Mouse (Mus musculus): ENCODE measurements around the gene Zmynd8. TPM values are rescaled to one million over a fixed set of nuclear protein-coding genes. Genes with fewer than 3 reads are reported as not detected.

Zmynd8 gene
- polyA plus RNA-seq, 1 experiment = 66.4 TPM

GRCm38 (mm10) chr2:165900351-165901126 lies 1.7 kb upstream of the Zmynd8 start:
- TF ChIP-seq CTCF (IDR thresholded peaks at IDR 0.05; ENCODE audit: borderline replicate concordance, insufficient read depth, low read length) = no peak
- no peak for TF ChIP-seq POLR2A (IDR thresholded peaks at IDR 0.05; ENCODE audit: low read depth, low read length)
- H3K4me1 ChIP-seq (ENCODE audit: control insufficient read depth, insufficient read depth, low read length) = 0 out of 2 replicates have a peak, but pooled peaks cover 2% of the 10 kb centered on the region
- no peak overlapping the region for H3K4me3 ChIP-seq (ENCODE audit: insufficient read depth, low read length)
- H3K27ac ChIP-seq (ENCODE audit: insufficient read depth, low read length) = peak overlapping the region; percentile 2; the same call in 1 of the 2 replicates

- no peak overlapping the region for H3K27ac ChIP-seq (ENCODE audit: insufficient read depth, low read length)
- TF ChIP-seq CTCF (IDR thresholded peaks at IDR 0.05; ENCODE audit: borderline replicate concordance, insufficient read depth, low read length) (no peak), POLR2A (IDR thresholded peaks at IDR 0.05; ENCODE audit: low read depth, low read length) (no peak)
- H3K4me1 ChIP-seq (ENCODE audit: control insufficient read depth, insufficient read depth, low read length) = 0 out of 2 replicates have a peak, but pooled peaks cover 2% of the 10 kb centered on the region
- H3K4me3 ChIP-seq (ENCODE audit: insufficient read depth, low read length) = no peak overlapping the region
These were observed 1.1 kb upstream of the Zmynd8 start for GRCm38 (mm10) chr2:165899923-165900322.

DNA sequence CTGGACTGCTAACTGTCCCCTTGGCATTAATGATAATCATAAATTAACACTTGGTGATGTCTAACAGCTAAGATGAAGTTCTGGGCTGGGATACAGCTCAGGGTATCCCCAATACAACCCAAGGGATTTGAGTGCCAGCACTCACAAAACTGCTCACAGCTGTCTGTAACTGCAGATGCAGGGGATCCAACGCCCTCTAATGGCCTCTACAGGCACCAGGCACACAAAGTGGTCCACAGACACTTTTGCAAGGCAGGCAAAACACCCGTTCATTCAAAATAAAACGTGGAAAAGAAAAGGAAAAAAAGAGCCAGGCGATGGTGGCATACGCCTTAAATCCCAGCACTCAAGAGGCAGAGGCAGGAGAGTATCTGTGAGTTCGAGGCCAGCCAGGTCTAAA lies 658 bp upstream of the Zmynd8 start:
- no peak overlapping the region for H3K27ac ChIP-seq (ENCODE audit: insufficient read depth, low read length)
- no peak overlapping the region for H3K4me3 ChIP-seq (ENCODE audit: insufficient read depth, low read length)
- TF ChIP-seq CTCF (IDR thresholded peaks at IDR 0.05; ENCODE audit: borderline replicate concordance, insufficient read depth, low read length) (no peak), POLR2A (IDR thresholded peaks at IDR 0.05; ENCODE audit: low read depth, low read length) (no peak)
- H3K4me1 ChIP-seq (ENCODE audit: control insufficient read depth, insufficient read depth, low read length) = 0 out of 2 replicates have a peak, but pooled peaks cover 2% of the 10 kb centered on the region

- no peak for TF ChIP-seq POLR2A (IDR thresholded peaks at IDR 0.05; ENCODE audit: low read depth, low read length)
- no peak for TF ChIP-seq CTCF (IDR thresholded peaks at IDR 0.05; ENCODE audit: borderline replicate concordance, insufficient read depth, low read length)
- Histone ChIP-seq H3K4me3 (ENCODE audit: insufficient read depth, low read length) (no peak overlapping the region), H3K27ac (ENCODE audit: insufficient read depth, low read length) (no peak overlapping the region), H3K4me1 (ENCODE audit: control insufficient read depth, insufficient read depth, low read length) (0 out of 2 replicates have a peak, but pooled peaks cover 2% of the 10 kb centered on the region)
These were observed 2.6 kb downstream of the Zmynd8 start for GRCm38 (mm10) chr2:165896171-165896570.

DNA sequence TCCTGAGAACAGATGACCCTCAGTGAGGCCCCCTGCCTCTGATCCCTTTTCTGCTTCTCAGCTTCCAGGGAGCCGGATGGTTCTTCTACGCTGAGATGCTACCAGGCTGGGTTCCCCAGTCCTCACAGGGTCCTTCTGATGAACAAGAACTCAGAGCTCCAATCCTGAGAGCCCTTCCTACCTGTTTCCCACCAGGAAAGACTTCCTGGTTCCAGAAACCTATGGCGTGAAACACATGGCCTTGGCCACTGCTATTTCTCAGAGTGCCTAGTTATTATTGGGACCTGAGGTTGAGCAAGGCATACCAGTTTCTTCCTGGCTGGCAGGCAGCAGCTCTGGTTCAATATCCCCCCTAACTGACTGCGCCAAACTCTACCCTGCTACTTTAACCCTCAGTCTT lies 3.1 kb downstream of the Zmynd8 start:
- Histone ChIP-seq H3K4me3 (ENCODE audit: insufficient read depth, low read length) (no peak overlapping the region), H3K4me1 (ENCODE audit: control insufficient read depth, insufficient read depth, low read length) (0 out of 2 replicates have a peak, but pooled peaks cover 2% of the 10 kb centered on the region), H3K27ac (ENCODE audit: insufficient read depth, low read length) (no peak overlapping the region)
- TF ChIP-seq POLR2A (IDR thresholded peaks at IDR 0.05; ENCODE audit: low read depth, low read length) = no peak
- TF ChIP-seq CTCF (IDR thresholded peaks at IDR 0.05; ENCODE audit: borderline replicate concordance, insufficient read depth, low read length) = no peak

- TF ChIP-seq CTCF (IDR thresholded peaks at IDR 0.05; ENCODE audit: borderline replicate concordance, insufficient read depth, low read length) (no peak), POLR2A (IDR thresholded peaks at IDR 0.05; ENCODE audit: low read depth, low read length) (no peak)
- no peaks in the 10 kb centered on the region for H3K4me1 ChIP-seq (ENCODE audit: control insufficient read depth, insufficient read depth, low read length)
- H3K27ac ChIP-seq (ENCODE audit: insufficient read depth, low read length) = no peak overlapping the region
- H3K4me3 ChIP-seq (ENCODE audit: insufficient read depth, low read length) = no peak overlapping the region
These were observed 4.3 kb downstream of the Zmynd8 start for GRCm38 (mm10) chr2:165894533-165894932.

DNA sequence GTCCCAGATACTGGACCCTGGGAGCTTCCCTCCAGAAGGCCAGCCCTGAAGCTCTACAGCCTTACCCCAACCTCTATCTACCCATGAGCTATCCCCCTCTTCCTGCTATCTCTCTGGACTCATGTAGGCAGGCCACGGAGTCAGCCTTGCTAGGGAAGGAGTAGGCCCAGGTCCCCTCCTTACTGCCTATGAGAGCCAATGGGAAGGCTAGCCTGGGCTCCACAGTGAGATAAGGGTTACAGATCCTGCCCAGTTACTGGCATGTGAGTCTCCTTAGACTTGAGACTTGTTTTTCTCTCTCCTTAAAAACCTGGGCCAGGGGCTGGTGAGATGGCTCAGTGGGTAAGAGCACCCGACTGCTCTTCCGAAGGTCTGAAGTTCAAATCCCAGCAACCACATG lies 5.6 kb downstream of the Zmynd8 start:
- no peak overlapping the region for H3K4me3 ChIP-seq (ENCODE audit: insufficient read depth, low read length)
- peaks cover 3% of the 10 kb centered on the region; the same call in 1 of the 2 replicates for H3K4me1 ChIP-seq (ENCODE audit: control insufficient read depth, insufficient read depth, low read length)
- H3K27ac ChIP-seq (ENCODE audit: insufficient read depth, low read length) = no peak overlapping the region
- TF ChIP-seq POLR2A (IDR thresholded peaks at IDR 0.05; ENCODE audit: low read depth, low read length) (no peak), CTCF (IDR thresholded peaks at IDR 0.05; ENCODE audit: borderline replicate concordance, insufficient read depth, low read length) (no peak)

DNA sequence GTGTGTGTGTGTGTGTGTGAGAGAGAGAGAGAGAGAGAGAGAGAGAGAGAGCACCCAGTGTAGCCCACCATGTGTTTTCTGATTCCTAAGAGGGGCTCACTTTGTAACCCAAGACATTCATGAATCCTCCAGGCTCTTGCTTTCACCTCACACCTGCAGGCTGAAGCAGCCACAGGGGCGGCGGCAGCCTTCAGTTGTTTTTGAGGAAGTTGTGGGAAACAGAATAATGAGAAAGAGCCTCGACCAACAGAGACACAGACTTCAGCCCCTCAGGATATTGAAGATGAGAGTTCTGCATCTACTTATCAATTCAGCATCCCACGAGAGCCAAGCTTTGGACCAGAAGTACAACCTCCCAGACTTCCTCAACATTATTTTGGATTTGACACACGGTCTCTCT lies 6.2 kb downstream of the Zmynd8 start:
- H3K27ac ChIP-seq (ENCODE audit: insufficient read depth, low read length) = no peak overlapping the region
- TF ChIP-seq CTCF (IDR thresholded peaks at IDR 0.05; ENCODE audit: borderline replicate concordance, insufficient read depth, low read length) (no peak), POLR2A (IDR thresholded peaks at IDR 0.05; ENCODE audit: low read depth, low read length) (no peak)
- peaks cover 4% of the 10 kb centered on the region; the same call in 1 of the 2 replicates for H3K4me1 ChIP-seq (ENCODE audit: control insufficient read depth, insufficient read depth, low read length)
- no peak overlapping the region for H3K4me3 ChIP-seq (ENCODE audit: insufficient read depth, low read length)

GRCm38 (mm10) chr2:165890401-165890800 lies 8.4 kb downstream of the Zmynd8 start:
- H3K27ac ChIP-seq (ENCODE audit: insufficient read depth, low read length) = no peak overlapping the region

DNA sequence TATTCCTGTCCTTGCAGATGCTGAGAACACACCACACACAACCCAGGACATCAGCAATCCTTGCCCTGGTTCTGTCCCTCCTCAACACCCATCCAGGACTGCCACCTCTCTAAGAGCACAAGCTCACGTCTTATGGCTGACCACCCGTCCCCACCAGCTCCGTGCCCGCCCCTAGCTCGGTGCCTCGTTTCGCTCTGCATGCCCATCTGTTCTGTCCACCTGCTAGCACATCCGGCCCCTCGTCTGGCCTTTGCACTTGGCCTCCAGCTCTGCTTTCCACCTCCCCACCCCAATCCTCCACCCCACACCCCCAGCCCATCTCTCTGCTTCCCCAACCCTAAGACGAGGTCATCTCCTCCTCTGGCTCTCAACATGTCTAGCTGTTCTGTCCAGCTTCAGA lies 8.9 kb downstream of the Zmynd8 start:
- Histone ChIP-seq H3K4me1 (ENCODE audit: control insufficient read depth, insufficient read depth, low read length) (peaks cover 22% of the 10 kb centered on the region), H3K27ac (ENCODE audit: insufficient read depth, low read length) (no peak overlapping the region), H3K4me3 (ENCODE audit: insufficient read depth, low read length) (no peak overlapping the region)
- no peak for TF ChIP-seq CTCF (IDR thresholded peaks at IDR 0.05; ENCODE audit: borderline replicate concordance, insufficient read depth, low read length)
- no peak for TF ChIP-seq POLR2A (IDR thresholded peaks at IDR 0.05; ENCODE audit: low read depth, low read length)

More at GRCm38 (mm10) chr2:165890401-165890800, 8.4 kb downstream of the Zmynd8 start:
- no peak for TF ChIP-seq POLR2A (IDR thresholded peaks at IDR 0.05; ENCODE audit: low read depth, low read length)
- no peak for TF ChIP-seq CTCF (IDR thresholded peaks at IDR 0.05; ENCODE audit: borderline replicate concordance, insufficient read depth, low read length)
- Histone ChIP-seq H3K4me1 (ENCODE audit: control insufficient read depth, insufficient read depth, low read length) (peaks cover 20% of the 10 kb centered on the region), H3K4me3 (ENCODE audit: insufficient read depth, low read length) (no peak overlapping the region)

Measured in embryonic fibroblast, embryonic 13.5 days (primary cell).